Mouse (Mus musculus): ENCODE data around the gene C1ql2. TPM values are rescaled to one million over a fixed set of nuclear protein-coding genes. Genes with fewer than 3 reads are reported as not detected.

Gene C1ql2
- polyA plus RNA-seq, 1 experiment = not detected

DNA sequence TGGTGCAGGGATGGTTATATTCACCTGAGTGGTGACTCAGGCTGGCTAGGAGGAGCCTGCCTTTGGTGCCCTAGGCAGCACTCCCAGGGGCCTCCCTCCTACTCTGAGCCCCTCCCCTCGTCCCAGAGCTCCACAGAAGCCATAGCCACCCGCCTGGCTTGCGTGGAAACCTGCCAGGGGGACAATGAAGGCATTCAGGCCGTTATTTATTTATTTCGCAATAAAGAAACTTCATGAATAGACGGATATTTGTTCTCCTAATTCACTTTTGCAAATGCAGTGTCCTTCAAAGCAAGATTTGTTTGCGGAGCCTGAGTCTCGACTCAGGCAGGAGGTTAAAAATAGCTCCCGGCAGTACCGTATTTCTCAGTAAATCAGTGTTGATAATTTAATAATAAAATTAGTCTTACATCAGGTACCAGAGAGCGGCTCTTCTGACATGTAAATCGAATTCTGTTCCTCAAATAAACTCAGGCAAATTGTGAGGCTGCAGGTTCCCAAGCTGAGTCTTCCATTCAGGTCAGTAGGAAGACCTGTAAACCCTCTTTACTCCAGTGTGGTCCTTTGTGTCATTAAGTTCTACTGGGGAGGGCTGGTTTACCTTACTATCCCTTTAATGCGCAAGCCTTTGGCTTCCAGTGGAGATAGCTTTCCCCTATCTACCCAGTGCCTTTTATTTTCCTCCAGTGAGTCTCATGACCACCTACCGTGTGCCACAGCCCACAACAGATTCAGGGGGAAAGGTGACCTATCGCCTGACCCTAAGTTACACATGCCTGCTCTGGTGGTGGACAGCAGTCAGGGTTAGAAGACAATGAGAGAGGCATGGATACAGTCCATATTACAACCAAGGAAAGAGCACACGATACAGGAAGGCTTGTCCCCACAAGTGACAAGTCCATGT lies 17.2 kb downstream of the C1ql2 start:
- no peak for TF ChIP-seq GATA1 (IDR thresholded peaks at IDR 0.05; ENCODE audit: low read length)

DNA sequence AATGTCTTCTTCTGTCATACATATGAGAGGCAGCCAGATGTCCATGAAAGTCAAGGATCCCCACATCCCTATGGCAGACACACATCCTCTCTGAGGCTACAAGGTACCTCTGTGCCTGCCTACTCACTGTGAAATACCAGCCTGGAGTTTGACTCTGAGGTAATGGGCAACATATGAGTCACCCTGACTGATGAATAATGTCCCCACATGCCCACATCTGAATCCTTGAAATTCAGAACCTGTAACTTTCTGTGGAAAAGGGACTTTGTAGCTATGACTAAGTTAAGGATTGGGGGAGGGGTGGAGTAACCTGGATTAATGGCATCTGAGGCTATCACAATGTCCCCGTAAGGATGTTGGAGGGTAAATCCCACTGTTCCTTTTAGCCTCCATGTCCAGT lies 23.3 kb downstream of the C1ql2 start:
- TF ChIP-seq GATA1 (IDR thresholded peaks at IDR 0.05; ENCODE audit: low read length) = no peak

DNA sequence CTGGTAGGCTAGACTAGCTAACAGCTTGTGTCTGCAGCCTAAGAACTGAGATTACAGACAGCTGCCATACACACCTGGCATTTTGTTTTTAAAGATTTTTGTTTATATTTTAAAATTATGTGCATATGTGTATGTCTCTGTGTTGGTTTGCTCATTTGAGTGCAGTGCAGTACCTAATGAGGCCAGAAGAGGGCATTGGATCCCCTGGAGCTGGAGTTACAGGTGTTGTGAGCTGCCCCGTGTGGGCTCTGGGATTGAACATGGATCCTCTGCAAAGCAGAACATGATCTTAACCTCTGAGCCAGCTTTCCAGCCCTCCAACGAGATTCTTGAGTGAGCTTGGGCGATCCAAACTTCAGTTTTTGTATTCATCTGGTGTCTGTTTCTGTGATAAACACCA lies 27.8 kb downstream of the C1ql2 start:
- TF ChIP-seq GATA1 (IDR thresholded peaks at IDR 0.05; ENCODE audit: low read length) = no peak

DNA sequence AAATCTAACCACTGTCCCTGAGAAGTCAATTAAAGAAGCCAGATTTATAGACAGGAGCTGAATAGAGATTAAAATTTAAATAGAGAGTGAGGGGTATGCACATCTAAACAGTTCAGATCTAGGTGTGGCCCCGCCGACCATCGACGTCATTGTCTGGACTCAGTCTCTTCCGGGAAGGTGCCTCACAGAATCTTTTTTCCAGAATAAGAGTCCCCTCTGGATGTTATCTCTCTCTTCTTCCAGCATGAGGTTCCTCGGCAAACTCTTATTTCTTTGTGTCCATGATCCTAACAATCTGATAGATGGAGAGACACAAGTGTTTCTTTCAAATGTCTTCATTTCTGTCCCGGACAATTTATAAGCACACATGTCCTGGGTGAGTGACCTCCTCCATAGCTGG lies 33.7 kb downstream of the C1ql2 start:
- no peak for TF ChIP-seq GATA1 (IDR thresholded peaks at IDR 0.05; ENCODE audit: low read length)

DNA sequence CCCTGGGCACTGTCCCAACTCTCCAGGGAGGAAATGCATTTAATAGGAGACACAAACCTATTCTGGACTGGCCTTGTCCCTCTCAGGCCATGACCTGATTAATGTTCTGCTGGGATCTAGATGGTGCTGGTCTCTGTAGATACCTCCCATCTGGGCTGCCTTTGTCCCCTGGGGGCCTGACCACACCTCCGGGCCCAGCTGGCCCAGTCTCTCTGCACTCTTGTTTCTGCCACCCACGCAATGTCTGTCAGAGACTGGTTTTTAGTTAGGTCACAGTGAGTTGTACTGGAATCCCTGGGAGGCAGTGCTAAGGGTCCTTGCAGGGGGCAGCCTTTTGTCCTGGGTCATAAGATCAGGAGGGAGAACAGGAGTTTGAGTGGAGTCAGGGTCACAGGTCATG lies 34.5 kb downstream of the C1ql2 start:
- no peak for TF ChIP-seq GATA1 (IDR thresholded peaks at IDR 0.05; ENCODE audit: low read length)

DNA sequence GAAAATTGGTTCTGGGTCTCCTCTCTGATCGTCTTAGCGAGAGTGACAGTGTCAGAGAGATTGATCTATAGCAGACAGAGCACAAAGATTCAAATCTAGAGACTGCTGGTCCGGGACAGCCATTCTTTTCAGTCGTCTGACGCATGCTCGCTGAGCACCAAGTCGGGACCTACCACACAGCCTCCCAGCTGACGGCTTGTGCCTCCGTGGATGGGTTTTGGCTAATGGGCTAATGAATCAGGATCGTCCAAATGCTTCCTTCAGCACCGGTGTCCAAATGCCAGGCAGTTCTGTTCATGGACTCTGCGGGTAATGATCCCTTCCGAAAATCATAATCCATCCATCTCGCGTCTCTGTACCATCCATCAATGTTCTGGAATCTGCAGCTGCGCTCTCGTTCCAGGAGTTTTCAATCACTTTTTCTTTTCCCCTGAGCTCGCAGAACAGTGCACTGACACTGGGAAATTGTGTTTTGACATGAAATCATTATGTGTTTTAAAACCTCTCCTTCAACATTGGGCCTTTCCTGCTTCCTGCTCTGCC lies 44.7 kb downstream of the C1ql2 start:
- TF ChIP-seq GATA1 (IDR thresholded peaks at IDR 0.05; ENCODE audit: low read length) = no peak

DNA sequence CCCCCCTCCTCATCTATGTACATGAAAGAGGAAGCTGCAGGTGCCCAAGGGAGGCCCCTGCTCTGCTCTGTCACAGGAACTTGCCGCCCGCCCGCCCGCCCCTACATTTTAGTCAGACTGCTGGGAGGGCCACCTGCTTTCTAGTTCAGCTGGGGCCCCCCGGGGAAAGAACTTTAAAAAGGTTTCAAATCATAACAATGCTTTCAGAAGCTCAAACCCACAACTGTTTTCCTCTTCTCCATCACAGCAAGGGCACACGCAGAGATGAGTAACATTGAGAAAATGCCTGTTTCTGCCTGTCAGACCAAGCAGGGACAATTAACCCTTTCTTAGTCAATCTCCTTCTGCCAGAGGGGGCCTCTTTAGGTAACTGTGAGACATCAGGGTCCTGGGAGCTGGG lies 49.4 kb downstream of the C1ql2 start:
- TF ChIP-seq GATA1 (IDR thresholded peaks at IDR 0.05; ENCODE audit: low read length) = no peak

DNA sequence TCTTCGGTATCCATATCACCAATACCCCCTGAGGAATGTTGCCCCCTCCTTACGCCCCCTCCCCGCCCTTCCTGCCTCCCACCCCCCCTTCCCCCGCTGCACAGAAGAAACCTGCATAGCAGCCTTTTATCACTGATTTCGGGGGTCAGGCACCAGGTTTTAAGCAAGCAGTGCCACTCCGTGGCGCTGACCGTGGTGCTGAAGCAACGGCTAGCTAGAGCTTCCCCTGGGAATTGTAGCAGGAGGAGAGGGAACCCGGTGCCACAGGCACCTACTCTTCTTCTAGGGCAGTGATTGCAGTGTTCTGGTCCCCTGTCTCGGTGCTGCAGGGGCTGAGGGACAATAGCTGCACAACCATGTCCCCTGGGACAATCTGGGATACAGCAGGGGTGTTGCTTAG lies 50.0 kb downstream of the C1ql2 start:
- no peak for TF ChIP-seq GATA1 (IDR thresholded peaks at IDR 0.05; ENCODE audit: low read length)

Other genes with a start within 250 kb of the C1ql2 start
- gene Dbi, start 219.5 kb upstream of the C1ql2 start, polyA plus RNA-seq (2012) = 11.0 and 13.5 TPM in 2 replicates
- 5.1 and 10.0 TPM in 2 replicates for gene 3110009E18Rik, start 219.4 kb upstream of the C1ql2 start, polyA plus RNA-seq (2012)
- gene Steap3, start 67.9 kb upstream of the C1ql2 start, polyA plus RNA-seq (2012) = 117 and 122 TPM in 2 replicates
- gene Marco, start 164.4 kb downstream of the C1ql2 start, polyA plus RNA-seq (2012) = not detected in 2 replicates